Mouse (Mus musculus) adrenal gland, adult 18-20 months (tissue): ENCODE results near the gene Olfr350. TPM values are rescaled to one million over a fixed set of nuclear protein-coding genes. Genes with fewer than 3 reads are reported as not detected.

ENCODE experiments used
- DNase-seq, 2 experiments: peaks; one replicate each; pipeline ENCODE4 v3.0.0; 2021 to 2022; ENCODE audit warnings: low spot score in 2 of 2
- long read RNA-seq, 2 experiments: library from polyadenylated mRNA; stranded (forward); transcript quantifications; one replicate each; pipeline ENCODE4 v2.0.0; 2021
- total RNA-seq, 2 experiments: library from RNA; stranded (reverse); gene quantifications; 1 replicate in 1 of 2; 2 replicates in 1 of 2; pipeline ENCODE4 v1.2.3; 2021

Olfr350 gene
- total RNA-seq: not detected
- long read RNA-seq, experiment 1: 0 reads
- long read RNA-seq, experiment 2: 0 reads

DNA sequence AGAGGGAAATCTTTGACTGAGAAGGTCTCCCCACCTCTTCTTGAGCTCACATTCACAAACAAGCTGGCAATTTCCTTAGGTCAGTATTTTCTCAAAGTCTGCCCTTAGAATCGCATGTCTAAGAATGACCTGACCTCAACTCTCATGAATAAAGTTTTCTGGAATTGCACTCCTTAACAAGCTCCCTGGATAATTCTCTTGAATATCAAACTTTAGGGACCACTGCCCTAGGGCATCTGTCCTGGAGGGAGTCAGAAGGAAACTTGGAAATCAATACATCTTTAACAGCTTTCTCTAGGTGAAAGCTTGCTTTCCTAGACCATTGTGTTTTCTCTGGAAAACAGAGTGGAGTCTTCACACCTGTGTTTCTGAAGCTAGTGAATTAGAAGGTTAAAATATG, at the start of gene Olfr350:
Gene Olfr350 (plus strand): TSS at position 301 of the 400 bp plus-strand sequence.
- DNase-seq: no peak

- DNase-seq: no peak
Measured at GRCm38 (mm10) chr2:36816932-36817331, 29.2 kb upstream of the Olfr350 start, which contains the start of gene Olfr3. Gene Olfr3, minus strand, starts transcription at chr2:36817032.

DNA sequence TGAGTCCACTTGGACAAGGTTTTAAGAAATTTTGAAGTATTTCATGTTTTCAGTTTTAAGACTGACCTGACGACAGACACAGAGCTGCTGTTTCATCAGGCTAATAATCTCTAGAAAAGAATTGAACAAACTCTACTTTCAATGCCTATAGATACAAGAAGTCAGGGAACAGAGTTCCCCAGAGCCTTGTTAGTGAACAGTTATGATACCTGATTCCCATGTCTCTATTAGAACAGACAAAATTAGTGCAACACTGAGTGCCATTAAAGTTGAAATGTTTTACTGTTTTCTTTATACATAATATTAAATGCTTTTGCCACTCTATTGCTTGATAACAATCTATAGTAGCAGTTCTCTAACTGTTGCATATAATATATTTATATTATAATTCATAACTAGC, 16.4 kb downstream of the Olfr350 start, which contains the start of gene Olfr351:
Gene Olfr351 (minus strand): TSS at position 101 of the 400 bp plus-strand sequence.
- no peak for DNase-seq

GRCm38 (mm10) chr2:36868160-36868559, 22.1 kb downstream of the Olfr350 start, which contains the start of gene Olfr352:
Gene Olfr352, plus strand, starts transcription at chr2:36868460.
- DNase-seq: no peak

GRCm38 (mm10) chr2:36892836-36893235, 46.7 kb downstream of the Olfr350 start, which contains the start of gene Olfr353:
Gene Olfr353, minus strand, starts transcription at chr2:36892936.
- DNase-seq: no peak

DNA sequence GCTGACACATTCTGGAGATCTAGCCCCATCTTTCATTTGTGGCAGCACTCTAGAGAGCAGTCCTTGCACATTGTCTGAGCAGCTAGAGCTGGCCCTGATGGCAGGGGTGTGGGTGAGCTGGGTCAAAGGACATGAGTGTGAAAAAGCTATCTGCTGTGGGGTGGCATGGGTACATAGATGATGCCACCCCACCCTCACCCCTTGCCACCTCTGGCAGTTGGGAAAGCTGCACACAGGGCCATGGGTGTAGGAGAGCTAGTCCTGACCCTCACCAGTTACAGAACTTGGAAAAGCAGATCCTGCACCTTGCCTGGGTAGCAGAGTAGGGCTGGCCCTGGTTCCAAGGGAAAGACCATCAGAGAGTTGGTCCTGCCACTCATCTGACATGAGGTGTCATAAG, 51.0 kb downstream of the Olfr350 start:
- no peak for DNase-seq

Other genes starting within 250 kb of the Olfr350 start
- not detected for gene Olfr345, start 206.3 kb upstream of the Olfr350 start, total RNA-seq
- not detected for gene Olfr346, start 160.5 kb upstream of the Olfr350 start, total RNA-seq
- not detected for gene Olfr347, start 114.4 kb upstream of the Olfr350 start, total RNA-seq
- gene Olfr348, start 62.0 kb upstream of the Olfr350 start, total RNA-seq: not detected
- not detected for gene Olfr50, start 55.8 kb upstream of the Olfr350 start, total RNA-seq
- not detected for gene Olfr3, start 29.3 kb upstream of the Olfr350 start, total RNA-seq
- not detected for gene Olfr351, start 16.4 kb downstream of the Olfr350 start, total RNA-seq
- gene Olfr352, start 22.1 kb downstream of the Olfr350 start, total RNA-seq: not detected
- gene Olfr353, start 46.6 kb downstream of the Olfr350 start, total RNA-seq: not detected
- gene Olfr354, start 59.4 kb downstream of the Olfr350 start, total RNA-seq: not detected
- not detected for gene Olfr355, start 82.6 kb downstream of the Olfr350 start, total RNA-seq
- not detected for gene Olfr356, start 90.8 kb downstream of the Olfr350 start, total RNA-seq
- gene Olfr357, start 147.5 kb downstream of the Olfr350 start, total RNA-seq: not detected
- gene Olfr358, start 163.0 kb downstream of the Olfr350 start, total RNA-seq: not detected
- gene Olfr360, start 219.4 kb downstream of the Olfr350 start, total RNA-seq: not detected
- not detected for gene Olfr361, start 243.0 kb downstream of the Olfr350 start, total RNA-seq